Mouse (Mus musculus) heart, adult 2 months (tissue): ENCODE data around the gene Lrrc75a. TPM values are rescaled to one million over a fixed set of nuclear protein-coding genes. Genes with fewer than 3 reads are reported as not detected.

ENCODE experiments used
- DNase-seq, 2 experiments: peaks; one replicate each; pipeline ENCODE4 v3.0.0; 2021
- H3K27ac ChIP-seq: fragments of 200-600 bp; 2 replicates; pipeline ENCODE4 v1.8.1; 2022
- H3K27me3 ChIP-seq: fragments of 200-500 bp; 2 replicates; pipeline ENCODE4 v1.6.1; 2012; ENCODE audit warnings: mild to moderate bottlenecking, low read length, inconsistent platforms, mixed read lengths; ENCODE audit not compliant: control insufficient read depth, insufficient read depth
- H3K36me3 ChIP-seq: fragments of 200-500 bp; 2 replicates; pipeline ENCODE4 v1.6.1; 2012; ENCODE audit warnings: low read length, inconsistent platforms; ENCODE audit not compliant: control insufficient read depth, insufficient read depth
- H3K4me1 ChIP-seq: fragments of 200-500 bp; 2 replicates; pipeline ENCODE4 v1.6.1; 2011; ENCODE audit warnings: low read length; ENCODE audit not compliant: control insufficient read depth, insufficient read depth
- H3K4me3 ChIP-seq: fragments of 200-600 bp; 2 replicates; pipeline ENCODE4 v1.8.1; 2022
- H3K79me2 ChIP-seq: fragments of 200-500 bp; replicated peaks from 2 replicates; pipeline ENCODE4 v1.6.1; 2012; ENCODE audit warnings: mild to moderate bottlenecking, inconsistent platforms, low read length, moderate library complexity, mixed read lengths; ENCODE audit not compliant: control insufficient read depth, insufficient read depth
- H3K9ac ChIP-seq: fragments of 200-500 bp; 2 replicates; pipeline ENCODE4 v1.6.1; 2012; ENCODE audit warnings: low read depth, mild to moderate bottlenecking, control low read depth, inconsistent platforms, low read length, mixed read lengths
- CTCF ChIP-seq: fragments of 200-600 bp; IDR thresholded peaks from 2 replicates; pipeline ENCODE4 v1.8.1; 2022; ENCODE audit warnings: antibody characterized with exemption, mild to moderate bottlenecking, moderate library complexity
- EP300 ChIP-seq: fragments of 200-500 bp; IDR thresholded peaks from 2 replicates; pipeline ENCODE4 v1.6.1; 2011; ENCODE audit warnings: low read depth, low read length, control low read depth; ENCODE audit not compliant: insufficient read depth
- POLR2A ChIP-seq: fragments of 200-500 bp; IDR thresholded peaks from 2 replicates; pipeline ENCODE4 v1.6.1; 2011; ENCODE audit warnings: mild to moderate bottlenecking, low read depth, low read length, control low read depth; ENCODE audit not compliant: insufficient read depth
- WGBS: fragments of 180-500 bp; shearing (Covaris S2); methylation state at CpG from one replicate; pipeline ENCODE4 v1.1.7; 2018; 5-methylcytosine and 5-hydroxymethylcytosine counted together
- intact Hi-C: fragments of 180-260 bp; cut with DNase I; formaldehyde crosslinking; loops from one replicate; pipeline ENCODE4 v1.15.1; 2025
- polyA plus RNA-seq: library from polyadenylated mRNA; depleted of rRNA; stranded (reverse); fragments of >200 nt; gene quantifications from 2 replicates; pipeline ENCODE4 v1.2.3, GENCODE M21; 2012
- total RNA-seq, 2 experiments: library from RNA; stranded (reverse); gene quantifications; 2 replicates each; pipeline ENCODE4 v1.2.3; 2021

Lrrc75a gene
- total and polyA plus RNA-seq, 3 experiments, result 3.3 to 6.2 (median 4.2) TPM

DNA sequence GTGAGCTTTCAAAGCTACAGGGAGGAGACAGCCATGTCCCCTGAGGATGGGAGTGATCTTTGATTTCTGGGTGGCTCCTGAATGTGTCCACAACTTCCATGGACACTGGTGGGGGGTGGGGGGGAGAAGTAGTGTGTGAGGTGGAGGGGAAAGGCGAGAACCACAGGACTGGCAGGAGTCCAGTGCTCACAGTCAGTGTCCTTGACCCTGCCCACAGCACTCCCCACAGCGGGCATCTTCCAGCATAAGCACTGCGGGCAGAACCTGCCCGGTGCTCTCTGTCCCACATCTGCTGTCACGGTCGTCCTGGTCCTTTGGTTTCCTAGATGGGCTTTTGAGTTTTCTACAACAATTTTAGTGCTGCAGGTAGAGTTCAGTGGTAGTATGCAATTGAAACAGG lies 10.5 kb downstream of the Lrrc75a start:
- no peaks in the 10 kb centered on the region for H3K36me3 ChIP-seq
- peaks cover 15% of the 10 kb centered on the region for H3K4me1 ChIP-seq
- H3K4me3 ChIP-seq, result no peak overlapping the region
- no peaks in the 10 kb centered on the region for H3K27me3 ChIP-seq
- no peak overlapping the region for H3K9ac ChIP-seq
- DNase-seq, result no peak
- no peak overlapping the region for H3K27ac ChIP-seq
- H3K79me2 ChIP-seq, result no peaks in the 10 kb centered on the region
- 86% methylated on average over 6 of the region's 6 CpGs for WGBS
- TF ChIP-seq POLR2A, result no peak
- no peak for TF ChIP-seq CTCF
- TF ChIP-seq EP300, result no peak
- intact Hi-C loops, result no loop called here

DNA sequence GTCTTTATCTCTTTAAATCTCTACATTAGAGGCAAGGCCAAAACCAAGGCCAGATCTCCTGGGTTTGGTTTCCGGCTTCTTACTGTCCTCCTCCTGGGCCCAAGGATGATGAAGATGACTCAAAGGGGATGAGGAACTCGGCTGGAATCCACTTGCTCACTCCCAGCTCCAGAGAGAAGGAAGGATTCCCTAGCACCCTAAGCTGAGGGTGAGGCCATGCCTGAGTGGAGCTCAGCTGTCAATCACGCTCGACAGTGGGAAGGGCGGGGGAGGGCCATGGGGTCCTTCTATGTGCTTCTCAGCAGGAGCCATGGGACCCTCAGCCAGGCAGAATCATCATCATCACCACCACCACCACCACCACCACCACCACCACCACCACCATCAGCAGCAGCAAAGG lies 10.9 kb downstream of the Lrrc75a start:
- no peak overlapping the region for H3K9ac ChIP-seq
- no peaks in the 10 kb centered on the region for H3K36me3 ChIP-seq
- WGBS, result 62% methylated on average over 5 of the region's 5 CpGs
- TF ChIP-seq POLR2A (no peak), CTCF (no peak), EP300 (no peak)
- no peaks in the 10 kb centered on the region for H3K27me3 ChIP-seq
- H3K27ac ChIP-seq, result peak overlapping the region; percentile 55
- no peak overlapping the region for H3K4me3 ChIP-seq
- no peaks in the 10 kb centered on the region for H3K79me2 ChIP-seq
- H3K4me1 ChIP-seq, result peaks cover 12% of the 10 kb centered on the region
- intact Hi-C loops, result no loop called here
- no peak for DNase-seq

DNA sequence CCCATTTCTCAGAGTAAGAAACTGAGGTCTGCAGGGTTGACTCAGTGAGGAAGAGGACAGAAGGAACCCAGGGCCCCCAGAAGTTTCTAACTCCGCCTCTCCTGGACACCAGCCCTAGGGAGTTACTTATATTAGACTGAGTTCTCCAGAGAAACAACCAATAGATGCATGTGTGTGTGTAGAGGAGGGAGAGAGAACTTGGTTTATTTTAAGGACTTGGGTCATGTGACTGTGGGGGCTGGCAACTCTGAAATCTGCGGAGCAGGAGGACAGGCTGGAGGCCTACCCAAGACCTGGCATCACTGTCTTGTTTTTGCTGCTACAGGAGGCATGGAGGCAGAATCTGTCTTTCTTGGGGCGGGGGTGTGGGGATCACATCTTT lies 11.5 kb downstream of the Lrrc75a start:
- 40% methylated on average over 3 of the region's 3 CpGs for WGBS
- Histone ChIP-seq H3K36me3 (no peaks in the 10 kb centered on the region), H3K79me2 (no peaks in the 10 kb centered on the region), H3K27ac (peak overlapping the region; percentile 65), H3K9ac (no peak overlapping the region), H3K4me3 (no peak overlapping the region), H3K27me3 (no peaks in the 10 kb centered on the region), H3K4me1 (peaks cover 9% of the 10 kb centered on the region)
- peak in 1 of 2 experiments; percentile 62 for DNase-seq
- peak; percentile 44; the same call in 1 of the 2 replicates for TF ChIP-seq POLR2A
- TF ChIP-seq EP300, result no peak
- no peak for TF ChIP-seq CTCF
- intact Hi-C loops, result no loop called here

DNA sequence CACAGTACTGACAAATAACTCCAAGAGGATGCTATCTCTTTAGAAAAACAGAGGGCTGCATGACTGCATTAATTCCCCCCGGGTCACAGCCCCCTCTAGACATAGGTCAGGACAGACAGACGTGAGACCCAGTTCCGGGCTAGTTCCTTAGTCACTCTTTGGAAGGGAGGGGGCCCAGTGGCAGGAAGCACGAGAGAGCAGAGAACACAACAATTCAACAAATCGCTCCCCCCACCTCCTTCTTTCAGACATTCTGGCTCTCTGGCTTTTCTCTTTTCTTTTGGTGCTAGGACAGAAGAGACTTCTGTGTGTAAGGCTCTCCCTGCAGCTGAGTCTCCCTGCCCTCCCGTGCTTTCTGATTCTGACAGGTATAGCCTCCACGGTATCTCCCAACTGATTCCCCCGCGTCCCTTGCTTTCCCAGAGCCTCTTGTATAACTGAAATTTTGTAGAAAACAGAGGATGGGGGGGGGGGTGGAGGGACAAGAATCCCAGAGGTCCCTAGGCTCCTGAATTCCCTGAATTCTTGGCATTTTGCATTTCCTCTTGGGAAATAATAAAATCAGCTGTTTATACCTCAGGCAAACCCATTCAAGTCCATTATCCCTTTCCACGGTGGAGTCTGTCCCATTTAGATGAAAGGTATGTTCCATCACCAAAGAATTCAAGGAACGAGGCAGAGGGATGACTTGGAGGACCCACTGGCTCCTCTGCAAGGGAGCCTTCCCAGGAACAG lies 12.1 kb downstream of the Lrrc75a start:
- Histone ChIP-seq H3K4me3 (no peak overlapping the region), H3K36me3 (no peaks in the 10 kb centered on the region), H3K27me3 (no peaks in the 10 kb centered on the region), H3K4me1 (peaks cover 8% of the 10 kb centered on the region), H3K79me2 (no peaks in the 10 kb centered on the region), H3K9ac (no peak overlapping the region), H3K27ac (peak overlapping the region; percentile 65)
- intact Hi-C loops, result no loop called here
- no peak for DNase-seq
- 22% methylated on average over 11 of the region's 11 CpGs for WGBS
- no peak for TF ChIP-seq EP300
- TF ChIP-seq CTCF, result no peak
- no peak for TF ChIP-seq POLR2A

DNA sequence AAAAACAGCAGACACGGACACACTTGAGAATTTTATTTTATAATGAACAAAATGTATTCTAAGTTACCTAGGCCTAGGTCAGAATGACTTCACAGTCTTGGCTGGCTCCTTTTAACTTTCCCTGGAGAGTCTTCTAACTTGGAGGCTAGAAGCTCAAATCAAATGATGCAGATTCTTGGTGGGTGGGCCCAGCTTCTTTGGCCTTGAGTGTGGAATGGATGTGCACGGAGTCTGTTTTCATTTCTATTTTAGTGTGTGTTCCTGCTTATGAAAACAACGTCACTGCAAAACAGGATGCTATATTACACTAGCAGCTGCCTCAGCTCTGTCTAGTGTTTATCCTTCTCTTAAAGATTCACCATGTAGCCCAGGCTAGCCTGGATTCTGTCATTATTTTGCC lies 12.9 kb downstream of the Lrrc75a start:
- Histone ChIP-seq H3K36me3 (no peaks in the 10 kb centered on the region), H3K27ac (peak overlapping the region; percentile 65), H3K9ac (no peak overlapping the region), H3K4me3 (no peak overlapping the region), H3K4me1 (peaks cover 8% of the 10 kb centered on the region), H3K27me3 (no peaks in the 10 kb centered on the region), H3K79me2 (no peaks in the 10 kb centered on the region)
- no peak for TF ChIP-seq POLR2A
- no peak for TF ChIP-seq CTCF
- no peak for TF ChIP-seq EP300
- peak in 1 of 2 experiments; percentile 37 for DNase-seq
- intact Hi-C loops, result no loop called here
- 36% methylated on average over 3 of the region's 3 CpGs for WGBS

DNA sequence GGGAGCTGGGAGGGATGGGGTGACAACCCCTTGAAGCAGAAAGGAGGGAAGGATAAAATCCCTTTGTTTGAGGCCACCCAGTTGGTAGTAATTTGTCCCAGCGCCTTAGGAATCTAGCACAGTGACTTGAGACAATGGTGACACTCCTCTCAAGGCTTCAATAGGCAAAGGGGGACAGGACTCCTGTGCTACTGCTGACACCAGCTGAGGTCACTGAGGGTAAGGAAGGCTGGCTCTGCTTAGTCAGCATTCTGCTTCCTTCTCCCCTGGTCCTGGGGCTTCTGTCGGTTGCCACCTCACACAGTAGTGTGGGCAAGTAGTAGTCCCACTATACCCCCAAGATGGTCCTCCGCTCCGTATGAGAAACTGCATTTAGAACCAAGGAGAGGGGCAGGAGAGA lies 17.2 kb downstream of the Lrrc75a start:
- no peak overlapping the region for H3K9ac ChIP-seq
- H3K79me2 ChIP-seq, result no peaks in the 10 kb centered on the region
- H3K4me1 ChIP-seq, result peaks cover 13% of the 10 kb centered on the region
- no peaks in the 10 kb centered on the region for H3K27me3 ChIP-seq
- no peak for TF ChIP-seq POLR2A
- no peak for TF ChIP-seq CTCF
- no peak for TF ChIP-seq EP300
- DNase-seq, result no peak
- no peaks in the 10 kb centered on the region for H3K36me3 ChIP-seq
- H3K27ac ChIP-seq, result no peak overlapping the region
- no peak overlapping the region for H3K4me3 ChIP-seq
- 80% methylated on average over 4 of the region's 4 CpGs for WGBS
- intact Hi-C loops, result loop anchor here (2.0 kb wide), 1 partner anchor 18 kb away; the partner anchor contains the start of genes Lrrc75a and Mmgt2
